Mouse (Mus musculus) left cerebral cortex, adult 6 months (tissue): ENCODE results near the gene Ptbp3. TPM values are rescaled to one million over a fixed set of nuclear protein-coding genes. Genes with fewer than 3 reads are reported as not detected.

Experiments used
- long read RNA-seq, 2 experiments: library from polyadenylated mRNA; unstranded; transcript quantifications; one replicate each; pipeline ENCODE4 v2.0.0; 2019 to 2020
- polyA plus RNA-seq: library from polyadenylated mRNA; unstranded; fragments of <200 nt; fragmentation: Nextera tagmentation; gene quantifications from 2 replicates; pipeline ENCODE4 v1.2.3, GENCODE M21; 2021

The Ptbp3 gene
- 5.9 and 9.3 TPM in 2 replicates for polyA plus RNA-seq
- long read RNA-seq, experiment 1, full-length matches to known transcripts, result 4 of 7 reads
- long read RNA-seq, experiment 1, partial matches to known transcripts, result 1 of 7 reads
- long read RNA-seq, experiment 1, other reads (novel, unspliced or antisense), result 2 of 7 reads
- long read RNA-seq, experiment 2, full-length matches to known transcripts, result 2 of 5 reads
- long read RNA-seq, experiment 2, partial matches to known transcripts, result 1 of 5 reads
- long read RNA-seq, experiment 2, other reads (novel, unspliced or antisense), result 2 of 5 reads

GRCm38 (mm10) chr4:59549175-59549976 lies at the start of gene Ptbp3:
Ptbp3 (minus strand) TSS chr4:59549364.

GRCm38 (mm10) chr4:59581314-59582185 lies 32.4 kb upstream of the Ptbp3 start, which contains the start of gene Hsdl2:
Hsdl2 (plus strand) TSS chr4:59581563.

GRCm38 (mm10) chr4:59437990-59438854 lies 110.9 kb downstream of the Ptbp3 start, which contains the start of gene Susd1:
Susd1 (minus strand) TSS chr4:59438633.

Other genes starting within 250 kb of the Ptbp3 start
- gene Susd1, start 110.7 kb downstream of the Ptbp3 start, polyA plus RNA-seq, result 1.7 and 4.0 TPM in 2 replicates
- gene Hsdl2, start 32.2 kb upstream of the Ptbp3 start, polyA plus RNA-seq, result 35.9 and 46.4 TPM in 2 replicates
- 2.2 and 9.5 TPM in 2 replicates for gene E130308A19Rik, start 76.8 kb upstream of the Ptbp3 start, polyA plus RNA-seq